Mouse (Mus musculus): ENCODE measurements around the gene Rps2. TPM values are rescaled to one million over a fixed set of nuclear protein-coding genes. Genes with fewer than 3 reads are reported as not detected.
A peak's percentile ranks its signal among the peaks of the same experiment; 100 is the strongest.
"Not testable (repeated sequence)": the region's sequence is repeated elsewhere in the genome, so short reads cannot be mapped to it uniquely, and the experiment has no call there.

Rps2 gene
- polyA plus RNA-seq, 1 experiment from 2014 or later = 771 TPM

DNA sequence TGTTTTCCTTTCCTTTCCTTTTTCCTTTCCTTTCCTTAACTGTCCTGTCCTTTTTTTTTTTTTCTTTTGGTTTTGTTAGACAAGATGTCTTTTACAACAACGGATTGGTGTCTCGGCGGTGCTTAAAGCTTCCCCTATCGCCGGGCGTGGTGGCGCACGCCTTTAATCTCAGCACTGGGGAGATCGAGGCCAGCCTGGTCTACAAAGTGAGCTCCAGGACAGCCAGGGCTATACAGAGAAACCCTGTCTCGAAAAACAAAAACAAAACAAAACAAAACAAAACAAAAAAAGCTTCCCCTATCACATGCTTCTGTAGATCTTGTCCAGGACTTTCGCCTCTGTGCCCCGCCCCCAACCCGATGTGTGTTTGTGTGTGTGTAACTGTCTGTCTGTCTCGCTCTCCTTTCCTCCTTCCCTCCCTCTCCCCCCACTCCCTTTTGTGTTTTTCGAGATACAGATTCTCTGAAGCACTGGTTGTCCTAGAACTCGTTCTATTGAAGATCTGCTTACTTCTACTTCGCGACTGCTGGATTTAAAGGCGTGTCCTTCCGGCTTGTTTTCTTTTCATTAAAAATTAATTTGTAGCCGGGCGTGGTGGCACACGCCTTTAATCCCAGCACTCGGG, 10.0 kb upstream of the Rps2 start:
- Histone ChIP-seq H3K4me3 (replicated peaks) (peak overlapping the region; percentile 64), H3K9me3 (no peaks in the 10 kb centered on the region), H3K4me2 (replicated peaks) (peak overlapping the region; percentile 89), H3K4me1 (replicated peaks) (peaks cover 19% of the 10 kb centered on the region), H3K27ac (peak overlapping the region; percentile 70), H3K27me3 (no peaks in the 10 kb centered on the region), H3K9ac (replicated peaks) (peak overlapping the region; percentile 71), H3K36me3 (peaks cover 24% of the 10 kb centered on the region)
- ATAC-seq = peak; percentile 72
- WGBS = 6% methylated on average over 24 of the region's 24 CpGs

DNA sequence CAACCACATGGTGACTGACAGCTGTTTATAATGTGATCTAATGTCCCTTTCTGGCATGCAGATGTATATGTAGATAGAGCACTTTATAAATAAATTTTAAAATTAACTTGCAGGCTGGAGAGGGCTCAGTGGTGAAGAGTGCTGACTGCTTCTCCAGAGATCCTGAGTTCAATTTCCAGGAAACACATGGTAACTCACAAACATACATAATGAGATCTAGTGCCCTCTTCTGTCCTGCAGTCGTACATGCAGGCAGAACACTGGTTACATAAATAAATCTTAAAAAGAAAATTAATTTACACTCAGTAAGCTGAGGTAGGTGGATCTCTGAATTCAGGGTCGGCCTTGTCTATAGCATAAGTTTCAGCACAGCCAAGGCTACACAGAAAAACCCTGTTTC, 9.3 kb upstream of the Rps2 start:
- Histone ChIP-seq H3K9ac (replicated peaks) (no peak overlapping the region), H3K27me3 (no peaks in the 10 kb centered on the region), H3K27ac (no peak overlapping the region), H3K4me3 (replicated peaks) (no peak overlapping the region), H3K9me3 (no peaks in the 10 kb centered on the region), H3K4me2 (replicated peaks) (peak overlapping the region; percentile 89; the same call in 1 of the 2 replicates), H3K36me3 (peaks cover 20% of the 10 kb centered on the region), H3K4me1 (replicated peaks) (peaks cover 19% of the 10 kb centered on the region)
- WGBS = 36% methylated on average over 2 of the region's 2 CpGs
- ATAC-seq = no peak

DNA sequence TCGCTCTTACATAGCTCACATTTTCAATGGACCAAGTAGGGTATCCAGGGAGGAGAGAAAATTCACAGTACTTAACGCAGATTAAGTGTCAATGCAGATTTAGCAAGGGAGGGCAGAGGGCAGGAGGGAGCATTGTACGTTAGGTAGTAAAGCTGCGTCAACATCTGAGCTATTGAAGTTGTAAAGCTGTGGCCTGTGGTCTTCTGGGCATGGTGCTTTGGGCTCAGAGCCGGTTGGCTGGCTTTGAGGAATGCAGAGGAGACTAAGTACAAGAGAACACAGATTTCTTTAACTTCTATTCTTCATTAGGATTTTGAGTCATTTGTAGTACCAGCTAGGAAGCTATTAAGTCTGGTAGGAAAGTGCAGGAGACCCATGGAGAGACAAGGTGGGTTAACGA, 2.4 kb upstream of the Rps2 start:
- 19% methylated on average over 6 of the region's 6 CpGs for whole genome bisulfite sequencing
- H3K4me2 ChIP-seq (replicated peaks) = no peak overlapping the region
- no peak overlapping the region for H3K4me3 ChIP-seq (replicated peaks)
- no peaks in the 10 kb centered on the region for H3K9me3 ChIP-seq
- no peak overlapping the region for H3K9ac ChIP-seq (replicated peaks)
- no peak for ATAC-seq
- H3K27ac ChIP-seq = no peak overlapping the region
- no peaks in the 10 kb centered on the region for H3K27me3 ChIP-seq
- peaks cover 21% of the 10 kb centered on the region for H3K36me3 ChIP-seq
- H3K4me1 ChIP-seq (replicated peaks) = peaks cover 9% of the 10 kb centered on the region

DNA sequence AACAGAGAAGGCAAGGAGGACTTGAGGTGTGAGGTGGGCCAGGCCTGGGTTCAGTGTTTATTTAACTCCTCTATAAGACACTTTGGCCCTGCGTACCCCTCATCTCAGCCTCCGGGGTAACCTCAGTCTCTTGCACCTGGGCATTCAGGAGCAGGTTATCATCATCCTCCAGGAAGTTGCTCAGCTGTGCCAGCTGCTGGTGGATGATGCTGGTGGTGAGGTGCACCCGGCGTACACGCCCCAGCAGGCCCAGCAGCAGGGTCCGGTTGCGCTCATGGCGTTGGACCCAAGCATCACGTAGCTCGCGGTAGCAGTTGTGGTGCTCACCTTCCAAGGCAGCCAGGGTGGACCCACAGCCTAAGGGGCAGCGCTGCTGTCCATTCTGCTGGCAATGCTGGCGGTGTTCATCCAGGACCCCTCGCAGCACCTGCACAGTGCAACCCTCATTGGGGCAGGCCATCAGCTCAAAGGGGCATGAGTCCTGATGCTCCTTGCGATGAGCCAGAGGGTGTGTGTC, 1.7 kb upstream of the Rps2 start:
- Histone ChIP-seq H3K36me3 (peaks cover 22% of the 10 kb centered on the region), H3K4me3 (replicated peaks) (no peak overlapping the region), H3K9ac (replicated peaks) (no peak overlapping the region; the same call in 1 of the 2 replicates), H3K27ac (no peak overlapping the region), H3K9me3 (no peaks in the 10 kb centered on the region), H3K4me1 (replicated peaks) (peaks cover 14% of the 10 kb centered on the region), H3K4me2 (replicated peaks) (no peak overlapping the region), H3K27me3 (no peaks in the 10 kb centered on the region)
- 93% methylated on average over 15 of the region's 15 CpGs for WGBS
- no peak for ATAC-seq

DNA sequence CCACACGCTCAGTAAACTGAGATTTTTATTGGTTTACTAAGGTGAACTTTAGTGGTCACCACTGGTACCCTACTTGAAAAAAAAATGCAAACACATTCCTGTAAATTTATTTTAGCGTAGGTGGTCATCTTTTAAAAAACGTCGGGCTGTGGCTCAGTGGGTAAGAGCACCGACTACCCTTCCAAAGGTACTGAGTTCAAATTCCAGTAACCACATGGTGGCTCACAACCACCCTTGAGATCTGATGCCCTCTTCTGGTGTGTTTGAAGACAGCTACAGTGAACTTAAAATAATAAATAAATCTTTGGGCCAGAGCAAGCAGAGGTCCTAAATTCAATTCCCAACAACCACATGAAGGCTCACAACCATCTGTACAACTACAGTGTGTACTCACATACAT, 1.0 kb downstream of the Rps2 start:
- Histone ChIP-seq H3K36me3 (peaks cover 37% of the 10 kb centered on the region), H3K4me2 (replicated peaks) (peak overlapping the region; percentile 82), H3K9ac (replicated peaks) (peak overlapping the region; percentile 92), H3K4me3 (replicated peaks) (peak overlapping the region; percentile 88), H3K4me1 (replicated peaks) (peaks cover 41% of the 10 kb centered on the region)
- not testable (repeated sequence) for H3K9me3 ChIP-seq, H3K27ac ChIP-seq, ATAC-seq, H3K27me3 ChIP-seq
- 67% methylated on average over 5 of the region's 5 CpGs for WGBS

DNA sequence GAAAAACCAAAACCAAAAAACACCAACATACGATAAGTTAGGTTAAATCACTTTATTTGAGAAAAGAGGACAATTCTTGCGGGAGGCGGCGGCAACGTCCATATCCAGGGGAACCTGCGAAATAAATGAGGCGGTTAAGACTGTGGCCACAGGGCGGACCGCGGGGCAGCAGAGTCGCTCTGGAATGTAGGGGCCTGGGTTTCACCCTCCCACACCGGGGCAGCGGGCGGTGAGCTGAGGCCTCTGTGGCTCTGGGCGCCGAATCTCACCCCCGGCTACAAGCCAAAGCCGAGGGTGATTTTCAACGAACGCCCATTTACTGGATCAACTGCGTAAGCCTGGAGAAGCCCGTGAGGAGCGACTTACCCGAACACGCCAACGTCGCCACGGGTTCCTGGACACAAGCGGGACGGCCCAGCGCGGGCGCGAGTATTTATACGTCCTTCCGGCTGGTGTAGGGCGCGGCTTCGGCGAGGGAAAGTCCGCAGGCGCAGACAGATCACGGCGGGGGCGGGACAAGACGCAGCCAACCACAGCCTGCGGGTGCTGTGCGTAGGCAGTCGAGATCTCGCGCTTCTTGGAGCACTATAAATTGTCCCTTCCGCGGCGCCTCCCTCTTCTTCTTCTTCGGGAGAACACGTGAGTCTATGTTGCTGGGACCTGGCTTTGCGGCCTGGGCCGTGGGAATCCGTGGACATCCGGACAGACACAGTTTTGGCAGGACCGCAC, 1.7 kb downstream of the Rps2 start:
- Histone ChIP-seq H3K9ac (replicated peaks) (peak overlapping the region; percentile 92), H3K4me2 (replicated peaks) (peak overlapping the region; percentile 82), H3K27ac (peak overlapping the region; percentile 87), H3K9me3 (no peaks in the 10 kb centered on the region), H3K4me1 (replicated peaks) (peaks cover 41% of the 10 kb centered on the region), H3K27me3 (no peaks in the 10 kb centered on the region), H3K4me3 (replicated peaks) (peak overlapping the region; percentile 88), H3K36me3 (peaks cover 37% of the 10 kb centered on the region)
- peak; percentile 98 for ATAC-seq
- WGBS = under 1% methylated on average over 61 of the region's 61 CpGs

DNA sequence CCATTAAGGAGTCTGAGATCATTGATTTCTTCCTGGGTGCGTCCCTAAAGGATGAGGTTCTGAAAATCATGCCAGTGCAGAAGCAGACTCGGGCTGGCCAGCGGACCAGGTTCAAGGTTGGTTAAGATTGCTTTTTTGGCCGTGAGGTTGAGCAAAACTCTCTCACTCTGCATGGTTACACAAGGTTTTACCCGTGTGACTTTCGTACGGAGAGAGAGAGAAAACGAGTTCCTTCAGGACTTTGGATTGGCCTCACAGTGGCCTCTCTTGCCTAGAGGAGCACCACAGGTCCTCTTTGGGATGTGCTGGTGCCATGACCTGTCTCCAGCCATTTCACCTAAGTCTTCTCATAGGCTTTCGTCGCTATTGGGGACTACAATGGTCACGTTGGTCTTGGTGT, 2.7 kb downstream of the Rps2 start:
- not testable (repeated sequence) for H3K9me3 ChIP-seq, H3K27ac ChIP-seq, H3K27me3 ChIP-seq, ATAC-seq
- 2% methylated on average over 11 of the region's 11 CpGs for WGBS
- peak overlapping the region; percentile 88 for H3K4me3 ChIP-seq (replicated peaks)
- H3K4me1 ChIP-seq (replicated peaks) = peaks cover 41% of the 10 kb centered on the region
- peak overlapping the region; percentile 82 for H3K4me2 ChIP-seq (replicated peaks)
- peak overlapping the region; percentile 88 for H3K9ac ChIP-seq (replicated peaks)
- peaks cover 37% of the 10 kb centered on the region for H3K36me3 ChIP-seq

DNA sequence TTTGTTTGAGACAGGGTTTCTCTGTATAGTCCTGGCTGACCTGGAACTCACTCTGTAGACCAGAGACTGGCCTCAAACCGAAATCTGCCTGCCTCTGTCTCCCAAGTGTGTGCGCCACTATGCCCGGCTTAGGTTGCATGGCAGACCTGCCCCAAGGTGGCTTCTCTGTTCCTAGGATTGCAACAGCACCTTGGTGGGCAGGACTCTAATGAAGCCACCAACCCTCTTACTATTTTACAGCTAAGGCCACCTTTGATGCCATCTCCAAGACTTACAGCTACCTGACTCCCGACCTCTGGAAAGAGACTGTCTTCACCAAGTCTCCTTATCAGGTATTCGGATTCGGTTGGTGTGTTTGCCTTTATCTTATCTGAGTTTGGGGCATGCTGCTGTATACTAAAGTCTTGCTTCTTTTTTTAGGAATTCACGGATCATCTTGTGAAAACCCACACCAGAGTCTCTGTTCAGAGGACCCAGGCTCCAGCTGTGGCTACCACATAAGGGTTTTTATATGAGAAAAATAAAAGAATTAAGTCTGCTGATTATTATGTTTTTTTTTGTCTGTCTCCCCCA, 3.6 kb downstream of the Rps2 start:
- Histone ChIP-seq H3K36me3 (peaks cover 32% of the 10 kb centered on the region), H3K4me2 (replicated peaks) (peak overlapping the region; percentile 82), H3K4me3 (replicated peaks) (peak overlapping the region; percentile 88), H3K9ac (replicated peaks) (peak overlapping the region; percentile 64), H3K4me1 (replicated peaks) (peaks cover 41% of the 10 kb centered on the region)
- ATAC-seq, H3K9me3 ChIP-seq, H3K27ac ChIP-seq, H3K27me3 ChIP-seq: not testable (repeated sequence)
- 80% methylated on average over 7 of the region's 7 CpGs for WGBS

DNA sequence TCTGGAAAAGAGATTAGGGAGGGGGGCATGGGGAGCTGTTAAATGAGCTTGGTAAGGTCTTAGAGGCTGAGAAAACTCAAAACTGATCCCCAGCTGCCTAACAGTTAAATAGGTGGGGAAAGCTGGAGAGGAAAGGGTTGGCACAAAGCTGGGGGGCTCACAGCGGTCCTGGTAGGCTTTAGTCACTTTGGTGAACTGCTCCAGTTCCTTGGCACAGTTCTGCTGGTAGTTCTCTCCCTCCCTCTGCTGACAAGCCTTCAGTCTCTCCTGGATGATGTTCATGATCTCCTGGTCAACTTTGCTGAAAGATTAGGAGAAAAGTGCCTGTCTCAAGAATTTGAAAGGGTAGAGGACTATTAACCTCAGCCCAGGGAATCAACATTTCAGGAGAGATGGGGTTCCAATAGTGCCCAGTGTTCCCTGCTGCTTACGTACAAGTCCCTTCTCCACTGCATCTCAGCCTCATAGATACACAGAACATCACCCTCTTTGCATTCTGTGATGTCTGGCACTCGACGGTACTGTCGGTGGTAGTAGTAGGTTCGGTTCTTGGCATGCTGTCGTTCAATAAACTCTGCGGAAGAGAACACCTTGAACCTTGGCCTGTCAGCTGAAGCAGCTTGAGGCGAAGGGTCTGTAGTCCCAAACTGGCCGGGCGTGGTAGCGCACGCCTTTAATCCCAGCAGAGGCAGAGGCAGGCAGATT, 4.5 kb downstream of the Rps2 start:
- no peak for ATAC-seq
- H3K36me3 ChIP-seq = peaks cover 25% of the 10 kb centered on the region
- H3K9ac ChIP-seq (replicated peaks) = no peak overlapping the region
- no peak overlapping the region for H3K27ac ChIP-seq
- peak overlapping the region; percentile 94; the same call in 1 of the 2 replicates for H3K4me2 ChIP-seq (replicated peaks)
- no peaks in the 10 kb centered on the region for H3K9me3 ChIP-seq
- 40% methylated on average over 13 of the region's 13 CpGs for WGBS
- peaks cover 41% of the 10 kb centered on the region for H3K4me1 ChIP-seq (replicated peaks)
- H3K4me3 ChIP-seq (replicated peaks) = peak overlapping the region; percentile 11; the same call in 1 of the 2 replicates
- H3K27me3 ChIP-seq = no peaks in the 10 kb centered on the region

DNA sequence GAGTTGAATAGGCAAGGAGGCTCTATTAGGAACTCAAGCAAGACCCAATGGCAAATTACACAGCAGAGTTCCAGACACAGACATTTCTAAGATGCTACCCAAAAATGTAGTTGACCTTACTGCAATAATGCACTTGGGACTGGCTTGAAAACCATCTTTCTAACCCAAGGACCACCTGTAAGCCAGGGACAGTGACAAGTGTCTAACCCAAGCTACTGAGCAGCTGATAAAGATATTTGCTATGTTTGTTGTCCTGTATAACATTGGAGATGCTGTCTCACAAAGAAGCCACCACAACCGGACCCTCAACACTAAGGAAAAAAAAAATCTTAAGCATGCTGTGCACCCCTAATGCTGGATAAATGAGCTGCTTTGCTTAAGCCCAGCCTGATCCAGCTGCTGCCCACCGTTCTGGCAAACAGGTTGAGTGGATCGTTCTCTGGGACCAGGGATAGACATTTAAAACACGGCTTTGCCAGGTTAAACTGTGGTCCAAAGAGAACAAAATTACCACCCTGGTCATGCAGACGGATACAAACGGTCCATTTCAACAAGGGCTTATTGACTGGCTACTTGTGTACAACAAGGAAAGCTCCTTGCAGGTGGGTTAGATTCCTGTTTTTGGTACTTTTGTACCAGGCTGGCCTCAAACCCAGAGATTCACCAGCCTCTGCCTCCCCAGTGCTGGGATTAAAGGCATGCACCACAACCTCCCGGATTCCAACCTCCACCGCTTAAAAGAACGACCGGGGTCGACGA, 5.4 kb downstream of the Rps2 start:
- Histone ChIP-seq H3K9me3 (no peaks in the 10 kb centered on the region), H3K27me3 (0 out of 2 replicates have a peak, but pooled peaks cover 9% of the 10 kb centered on the region), H3K4me2 (replicated peaks) (peak overlapping the region; percentile 94), H3K4me3 (replicated peaks) (peak overlapping the region; percentile 78), H3K9ac (replicated peaks) (peak overlapping the region; percentile 94), H3K4me1 (replicated peaks) (peaks cover 41% of the 10 kb centered on the region), H3K27ac (peak overlapping the region; percentile 82), H3K36me3 (peaks cover 18% of the 10 kb centered on the region)
- 4% methylated on average over 12 of the region's 12 CpGs for WGBS
- no peak for ATAC-seq

DNA sequence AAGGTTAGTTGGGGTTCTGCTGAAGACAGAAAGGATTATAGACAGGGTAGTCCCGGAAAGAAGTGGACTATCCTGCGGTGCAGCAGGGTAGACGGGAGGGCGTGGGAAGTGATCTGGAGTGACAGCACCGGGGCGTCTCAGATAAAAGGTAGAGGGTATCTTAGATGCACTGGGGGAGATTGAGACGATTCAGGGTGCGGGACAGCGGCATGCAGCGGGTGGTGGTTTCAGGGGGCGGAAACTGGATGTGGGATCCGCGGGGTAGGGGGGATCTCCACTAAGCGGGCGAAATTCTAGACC, 5.9 kb downstream of the Rps2 start:
- H3K27me3 ChIP-seq = 0 out of 2 replicates have a peak, but pooled peaks cover 11% of the 10 kb centered on the region
- 0% methylated on average over 15 of the region's 15 CpGs for WGBS
- no peaks in the 10 kb centered on the region for H3K9me3 ChIP-seq
- peak overlapping the region; percentile 78 for H3K4me3 ChIP-seq (replicated peaks)
- peak overlapping the region; percentile 94 for H3K9ac ChIP-seq (replicated peaks)
- peaks cover 16% of the 10 kb centered on the region for H3K36me3 ChIP-seq
- ATAC-seq = no peak; the same call in 1 of the 2 replicates
- peak overlapping the region; percentile 94 for H3K4me2 ChIP-seq (replicated peaks)
- H3K4me1 ChIP-seq (replicated peaks) = peaks cover 37% of the 10 kb centered on the region
- peak overlapping the region; percentile 82 for H3K27ac ChIP-seq
